10 mouse cellular contexts compared by ENCODE assay signal in the genomic region with DNA sequence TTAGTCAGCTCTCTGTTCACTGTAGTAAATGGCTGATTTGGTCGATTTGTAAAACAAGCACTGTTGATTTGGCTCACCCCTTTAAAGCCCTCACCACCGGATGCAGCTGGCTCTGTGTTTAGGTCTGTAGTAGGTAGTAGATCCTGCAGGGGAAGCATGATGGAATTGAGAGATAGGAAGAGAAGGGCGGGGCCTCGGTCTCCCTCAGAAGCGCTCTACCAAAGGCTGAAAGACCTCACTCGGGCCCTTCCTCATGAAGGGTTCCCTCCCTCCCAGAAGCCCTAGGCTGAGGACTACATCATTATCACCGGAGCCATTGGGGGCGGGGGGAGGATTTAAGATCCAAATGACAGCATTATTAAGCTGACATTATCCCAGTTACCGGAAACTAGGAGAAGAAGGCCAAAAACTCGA. TPM values are rescaled to one million over a fixed set of nuclear protein-coding genes. Genes with fewer than 3 reads are reported as not detected.
DNase-seq lines count a peak whose midpoint lies in the region; ATAC-seq lines count a peak whose summit lies in the region.
"Had no signal": no experiment of that assay in that cellular context is flagged by ENCODE, and none has a peak within 500 bp of the region (broad histone marks: within the 10 kb centered on the region; RNA-seq: fewer than 3 reads in every experiment).

No protein-coding gene starts in this region.

- no peak for DNase-seq in heart, postnatal 14 days
- DNase-seq in R1 (ENCODE audit: low read depth, low spot score) = peak; percentile 48
- DNase-seq in splenic B cell, adult 2 months (ENCODE audit: low read depth, low spot score) = peak; percentile 6
- DNase-seq in kidney, postnatal 25 days = no peak
- no peak for DNase-seq in frontal cortex, postnatal 25 days (ENCODE audit: low spot score in 2 of 2)

- peak overlapping the region; percentile 27 for H3K4me2 ChIP-seq in heart, embryonic 11.5 days
- H3K4me2 ChIP-seq in liver, embryonic 12.5 days = peak overlapping the region; percentile 64
- H3K4me2 ChIP-seq in midbrain, embryonic 13.5 days (replicated peaks) = no peak overlapping the region
- H3K4me2 ChIP-seq: embryonic facial prominence, embryonic 12.5 days had no signal

- no peaks in the 10 kb centered on the region for H3K9me3 ChIP-seq in heart, embryonic 11.5 days (replicated peaks; ENCODE audit: control insufficient read depth, low read length)
- H3K9me3 ChIP-seq in liver, embryonic 12.5 days (replicated peaks) = no peaks in the 10 kb centered on the region
- H3K9me3 ChIP-seq in midbrain, embryonic 13.5 days = no peaks in the 10 kb centered on the region
- H3K9me3 ChIP-seq: embryonic facial prominence, embryonic 12.5 days had no signal

- H3K36me3 ChIP-seq in heart, embryonic 11.5 days (ENCODE audit: control insufficient read depth, insufficient read depth, low read length) = no peaks in the 10 kb centered on the region
- no peaks in the 10 kb centered on the region for H3K36me3 ChIP-seq in liver, embryonic 12.5 days
- H3K36me3 ChIP-seq in splenic B cell, adult 2 months (ENCODE audit: control insufficient read depth, insufficient read depth, low read length, poor library complexity, severe bottlenecking) = no peaks in the 10 kb centered on the region
- H3K36me3 ChIP-seq in midbrain, embryonic 13.5 days = no peaks in the 10 kb centered on the region
- H3K36me3 ChIP-seq: embryonic facial prominence, embryonic 12.5 days had no signal

- intact Hi-C loops in heart, postnatal 14 days (cut with DNase I) = no loop called here

- no peaks in the 10 kb centered on the region for H3K4me1 ChIP-seq in heart, embryonic 11.5 days (ENCODE audit: control insufficient read depth, insufficient read depth, low read length)
- H3K4me1 ChIP-seq in liver, embryonic 12.5 days = peaks cover 16% of the 10 kb centered on the region
- no peaks in the 10 kb centered on the region for H3K4me1 ChIP-seq in midbrain, embryonic 13.5 days (replicated peaks)
- H3K4me1 ChIP-seq: embryonic facial prominence, embryonic 12.5 days had no signal

- WGBS in heart, embryonic 11.5 days (ENCODE audit: insufficient replicate concordance) = 49% methylated on average over 10 of the region's 10 CpGs
- WGBS in liver, embryonic 12.5 days (ENCODE audit: insufficient replicate concordance) = 34% methylated on average over 10 of the region's 10 CpGs
- 73% methylated on average over 10 of the region's 10 CpGs for WGBS in midbrain, embryonic 13.5 days

- H3K27me3 ChIP-seq in heart, embryonic 11.5 days (ENCODE audit: control insufficient read depth, insufficient read depth, low read length) = no peaks in the 10 kb centered on the region
- no peaks in the 10 kb centered on the region; the same call in 1 of the 2 replicates for H3K27me3 ChIP-seq in liver, embryonic 12.5 days (replicated peaks)
- H3K27me3 ChIP-seq in splenic B cell, adult 2 months (ENCODE audit: control insufficient read depth, insufficient read depth, low read length, poor library complexity, severe bottlenecking) = no peaks in the 10 kb centered on the region
- no peaks in the 10 kb centered on the region for H3K27me3 ChIP-seq in midbrain, embryonic 13.5 days
- H3K27me3 ChIP-seq: embryonic facial prominence, embryonic 12.5 days had no signal

- no peak overlapping the region for H3K4me3 ChIP-seq in heart, embryonic 11.5 days (ENCODE audit: low read depth, low read length)
- peak overlapping the region; percentile 40 for H3K4me3 ChIP-seq in liver, embryonic 12.5 days
- H3K4me3 ChIP-seq in midbrain, embryonic 13.5 days (replicated peaks) = no peak overlapping the region
- H3K4me3 ChIP-seq: embryonic facial prominence, embryonic 12.5 days had no signal

- ATAC-seq in heart, embryonic 11.5 days (replicated peaks; ENCODE audit: insufficient number of reproducible peaks, low FRiP score, low TSS enrichment) = no peak
- peak; percentile 86 for ATAC-seq in liver, embryonic 12.5 days
- no peak for ATAC-seq in midbrain, embryonic 13.5 days

- H3K9ac ChIP-seq in heart, embryonic 11.5 days (ENCODE audit: low read depth, low read length) = no peak overlapping the region
- no peak overlapping the region for H3K9ac ChIP-seq in liver, embryonic 12.5 days
- H3K9ac ChIP-seq in midbrain, embryonic 13.5 days (replicated peaks) = no peak overlapping the region
- H3K9ac ChIP-seq: embryonic facial prominence, embryonic 12.5 days had no signal

- H3K27ac ChIP-seq in heart, embryonic 11.5 days (ENCODE audit: low read depth, low read length) = no peak overlapping the region
- 0 out of 2 replicates have a peak overlapping the region, but pooled peaks have one; percentile 56 for H3K27ac ChIP-seq in liver, embryonic 12.5 days
- no peak overlapping the region for H3K27ac ChIP-seq in midbrain, embryonic 13.5 days
- H3K27ac ChIP-seq: embryonic facial prominence, embryonic 12.5 days; kidney, postnatal 0 days had no signal

RNA-seq across cellular contexts. Expression of a gene that starts 0.6 kb away (rescaled TPM):
- polyA plus RNA-seq in heart, embryonic 11.5 days (2014; fragmentation: Nextera tagmentation; extraction: Ambion mirVana) = 1.8 and 3.2 TPM in 2 replicates
- total RNA-seq in heart, postnatal 14 days (2021) = 1 to 10 TPM; 2.5 to 2.8 TPM
- polyA plus RNA-seq in liver, embryonic 12.5 days (2016; fragmentation: Nextera tagmentation; extraction: Ambion mirVana) = 0.50 and 1.5 TPM in 2 replicates
- 0.62 and 0.73 TPM in 2 replicates for polyA plus RNA-seq in midbrain, embryonic 13.5 days (2015; fragmentation: Nextera tagmentation; extraction: Ambion mirVana)

RNA-seq across cellular contexts. Expression of a gene that starts 45.8 kb away (rescaled TPM):
- 74.4 and 95.6 TPM in 2 replicates for polyA plus RNA-seq in heart, embryonic 11.5 days (2014; fragmentation: Nextera tagmentation; extraction: Ambion mirVana)
- total RNA-seq in heart, postnatal 14 days (2021) = 10 to 100 TPM; 33.6 to 36.4 TPM
- polyA plus RNA-seq in liver, embryonic 12.5 days (2016; fragmentation: Nextera tagmentation; extraction: Ambion mirVana) = 48.8 and 50.8 TPM in 2 replicates
- 39.2 and 43.3 TPM in 2 replicates for polyA plus RNA-seq in midbrain, embryonic 13.5 days (2015; fragmentation: Nextera tagmentation; extraction: Ambion mirVana)

Comparison
In these comparisons a context has a peak if more than half of its experiments do, and no peak if none do; other contexts are left out.
1. DNase-seq: peak in R1 (single experiment) and splenic B cell, adult 2 months (single experiment); none in heart, postnatal 14 days (0 of 2), kidney, postnatal 25 days (0 of 2) and frontal cortex, postnatal 25 days (0 of 2).